Mouse (Mus musculus) kidney, adult 2 months (tissue): ENCODE results near the gene Grap2.

ENCODE experiments used
- CTCF ChIP-seq: fragments of 200-500 bp; conservative IDR thresholded peaks from 2 replicates; pipeline ENCODE4 v1.5.1; 2011; ENCODE audit warnings: low read depth, mild to moderate bottlenecking, control low read depth, low read length, moderate library complexity, mixed read lengths; ENCODE audit not compliant: insufficient read depth, insufficient read length
- POLR2A ChIP-seq: fragments of 200-500 bp; IDR thresholded peaks from one replicate; pipeline ENCODE4 v1.6.1; 2011; ENCODE audit warnings: low read depth, low read length, control low read depth

DNA sequence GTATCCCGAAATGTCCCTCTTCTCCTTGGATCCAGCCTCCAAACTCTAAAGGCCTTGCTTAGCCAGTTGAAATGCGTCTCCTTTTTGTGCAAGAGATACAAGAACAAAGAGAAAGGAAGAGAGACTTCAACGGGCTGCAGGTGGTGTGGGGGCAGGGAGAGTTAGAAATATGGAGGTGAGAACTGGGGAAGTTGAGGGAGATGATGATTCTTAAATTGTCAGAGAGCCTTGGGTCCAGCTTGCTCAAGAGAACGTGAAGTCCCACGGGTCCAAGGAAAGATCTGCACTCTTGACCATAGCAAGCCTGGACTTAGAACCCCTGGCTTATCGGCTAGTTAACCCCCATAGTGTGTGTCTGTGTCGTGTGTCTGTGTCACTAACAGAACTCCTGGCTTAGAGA lies 783 bp upstream of the Grap2 start:
- TF ChIP-seq CTCF (no peak), POLR2A (no peak)
